Mouse (Mus musculus) cortical plate, adult 2 months (tissue): ENCODE measurements around the gene Arfgef2. TPM values are rescaled to one million over a fixed set of nuclear protein-coding genes. Genes with fewer than 3 reads are reported as not detected.
"Not testable (repeated sequence)": the region's sequence is repeated elsewhere in the genome, so short reads cannot be mapped to it uniquely, and the experiment has no call there.

Experiments
- H3K27ac ChIP-seq: fragments of 200-500 bp; 2 replicates; pipeline ENCODE4 v1.5.1; 2012; ENCODE audit warnings: low read length, control low read depth, inconsistent platforms; ENCODE audit not compliant: insufficient read depth
- H3K4me1 ChIP-seq: fragments of 200-500 bp; 2 replicates; pipeline ENCODE4 v1.6.1; 2011; ENCODE audit warnings: low read length; ENCODE audit not compliant: control insufficient read depth, insufficient read depth
- H3K4me3 ChIP-seq: fragments of 200-500 bp; 2 replicates; pipeline ENCODE4 v1.5.1; 2011; ENCODE audit warnings: mild to moderate bottlenecking, low read length, control low read depth; ENCODE audit not compliant: insufficient read depth
- CTCF ChIP-seq: fragments of 200-500 bp; IDR thresholded peaks from 2 replicates; pipeline ENCODE4 v1.5.1; 2011; ENCODE audit warnings: mild to moderate bottlenecking, control low read depth, low read length; ENCODE audit not compliant: insufficient read depth; ENCODE audit errors: extremely low read depth
- POLR2A ChIP-seq: fragments of 200-500 bp; IDR thresholded peaks from 2 replicates; pipeline ENCODE4 v1.6.1; 2011; ENCODE audit warnings: mild to moderate bottlenecking, low read length, control low read depth; ENCODE audit not compliant: insufficient read depth; ENCODE audit errors: extremely low read depth
- polyA plus RNA-seq: library from polyadenylated mRNA; depleted of rRNA; stranded (reverse); fragments of >200 nt; gene quantifications from 2 replicates; pipeline ENCODE4 v1.2.3, GENCODE M21; 2012

Gene Arfgef2
- polyA plus RNA-seq, 1 experiment: 22.9 TPM

- peak; percentile 93 for TF ChIP-seq CTCF
- TF ChIP-seq POLR2A: no peak
- Histone ChIP-seq H3K4me3 (no peak overlapping the region), H3K4me1 (peaks cover 3% of the 10 kb centered on the region; the same call in 1 of the 2 replicates)
Measured at GRCm38 (mm10) chr2:166780980-166781578, 24.3 kb upstream of the Arfgef2 start.

GRCm38 (mm10) chr2:166784376-166784775 lies 21.0 kb upstream of the Arfgef2 start:
- Histone ChIP-seq H3K4me1 (peaks cover 3% of the 10 kb centered on the region; the same call in 1 of the 2 replicates), H3K27ac (no peak overlapping the region), H3K4me3 (no peak overlapping the region)
- TF ChIP-seq CTCF: peak; percentile 41
- TF ChIP-seq POLR2A: no peak

More at GRCm38 (mm10) chr2:166780980-166781578, 24.3 kb upstream of the Arfgef2 start:
- no peak overlapping the region for H3K27ac ChIP-seq

- H3K4me1 ChIP-seq: no peaks in the 10 kb centered on the region; the same call in 1 of the 2 replicates
- peak overlapping the region; percentile 67 for H3K4me3 ChIP-seq
- H3K27ac ChIP-seq: peak overlapping the region; percentile 14
- TF ChIP-seq CTCF (no peak), POLR2A (peak; percentile 94)
Measured at GRCm38 (mm10) chr2:166786353-166787004, 18.9 kb upstream of the Arfgef2 start.

DNA sequence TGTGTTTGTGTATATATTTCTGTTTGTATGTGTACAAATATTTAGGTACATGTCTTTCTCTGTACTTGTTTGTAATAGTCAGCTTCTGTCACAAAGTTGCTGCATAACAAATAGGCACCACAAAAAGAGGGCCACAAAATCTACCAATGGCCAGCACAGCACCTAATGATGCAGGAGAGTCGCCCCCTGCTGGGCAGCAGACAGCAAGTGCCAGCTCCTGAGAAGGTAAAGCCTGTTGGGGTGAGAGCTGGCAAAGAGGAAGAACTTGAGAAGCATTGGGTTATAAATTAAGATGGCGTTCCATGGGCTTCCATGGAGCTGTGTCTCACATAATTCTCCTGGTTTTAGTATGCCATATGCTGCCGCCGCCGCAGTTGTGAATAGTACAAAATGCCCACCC lies 13.7 kb upstream of the Arfgef2 start:
- no peak overlapping the region for H3K27ac ChIP-seq
- H3K4me1 ChIP-seq: peaks cover 3% of the 10 kb centered on the region; the same call in 1 of the 2 replicates
- TF ChIP-seq CTCF: 0 out of 2 replicates have a peak, but pooled peaks have one; percentile 21
- no peak for TF ChIP-seq POLR2A
- H3K4me3 ChIP-seq: no peak overlapping the region

GRCm38 (mm10) chr2:166792355-166792754 lies 13.0 kb upstream of the Arfgef2 start, which contains the start of gene Trp53rkb:
Gene Trp53rkb (plus strand): TSS chr2:166792531.
- no peak for TF ChIP-seq POLR2A
- TF ChIP-seq CTCF: no peak
- peak within 1 kb of the TSS; percentile 40 for H3K27ac ChIP-seq
- H3K4me3 ChIP-seq: peak within 1 kb of the TSS; percentile 35
- peaks cover 3% of the 10 kb centered on the region; the same call in 1 of the 2 replicates for H3K4me1 ChIP-seq

DNA sequence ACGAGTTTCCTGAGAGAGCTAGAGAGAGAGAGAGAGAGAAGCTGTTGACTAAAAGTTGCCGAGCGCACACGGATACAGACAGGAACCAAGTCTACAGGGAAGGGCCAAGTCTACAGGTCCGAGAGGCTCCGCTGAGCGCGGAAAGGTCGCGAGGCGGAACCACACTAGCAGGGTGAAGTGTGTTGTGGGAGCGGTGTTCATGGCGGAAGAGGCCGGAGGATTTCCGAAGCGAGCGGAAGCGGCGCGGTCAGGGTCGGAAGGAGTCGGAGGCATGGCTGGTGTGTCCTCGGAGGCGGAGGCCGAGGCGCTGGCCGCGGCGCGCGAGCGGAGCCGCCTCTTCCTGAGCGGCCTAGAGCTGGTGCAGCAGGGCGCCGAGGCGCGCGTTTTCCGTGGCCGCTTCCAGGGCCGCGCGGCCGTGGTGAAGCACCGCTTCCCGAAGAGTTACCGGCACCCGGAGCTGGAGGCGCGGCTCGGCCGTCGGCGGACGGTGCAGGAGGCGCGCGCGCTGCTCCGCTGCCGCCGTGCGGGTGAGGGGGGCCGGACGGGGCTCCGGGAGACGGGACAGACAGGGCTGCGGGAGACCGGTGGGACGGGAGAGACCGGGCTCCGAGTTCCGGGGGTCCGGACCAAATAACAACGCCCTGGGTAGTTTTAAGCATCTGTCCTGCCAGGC lies 11.7 kb upstream of the Arfgef2 start:
- H3K27ac ChIP-seq: peak overlapping the region; percentile 40

DNA sequence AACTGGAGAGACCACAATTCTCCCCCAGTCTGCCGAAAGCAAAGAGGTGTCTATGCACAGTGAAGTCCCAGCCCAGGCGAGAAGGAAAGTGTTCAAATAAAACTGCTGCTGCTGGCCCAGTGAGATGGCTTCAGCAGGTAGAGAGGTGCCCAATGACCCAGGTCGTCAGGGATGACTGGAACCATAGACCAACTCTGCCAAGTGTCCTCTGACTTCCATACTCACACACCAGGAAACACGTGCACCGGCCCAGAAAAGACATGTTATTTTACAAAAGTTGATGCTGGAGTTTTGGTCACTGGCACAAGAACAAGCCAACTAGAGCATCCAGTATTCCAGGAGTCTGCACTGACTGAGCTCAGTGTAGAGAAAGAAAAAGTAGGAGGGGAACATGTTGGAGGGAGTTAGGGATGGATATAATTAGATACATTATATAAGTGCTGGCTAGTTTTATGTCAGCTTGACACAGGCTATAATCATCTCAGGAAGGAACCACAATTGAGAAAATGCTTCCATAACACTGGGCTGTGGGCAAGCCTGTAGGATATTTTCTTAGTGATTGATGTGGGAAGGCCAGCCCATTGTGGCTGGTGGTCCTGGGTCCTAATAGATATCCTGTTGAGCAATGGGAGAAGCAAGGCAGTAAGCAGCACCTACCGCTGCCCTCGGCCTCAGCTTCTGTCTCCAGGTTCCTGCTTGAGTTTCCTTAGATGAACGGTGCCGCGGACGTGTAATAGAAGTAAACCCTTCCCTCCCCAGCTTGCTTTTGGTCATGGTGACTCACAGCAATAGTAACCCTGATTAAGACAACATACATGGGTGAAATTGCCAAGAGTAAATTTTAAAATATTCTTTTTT lies 5.5 kb upstream of the Arfgef2 start:
- H3K27ac ChIP-seq: 0 out of 2 replicates have a peak overlapping the region, but pooled peaks have one; percentile 33
- no peak overlapping the region for H3K4me3 ChIP-seq
- TF ChIP-seq CTCF: no peak
- TF ChIP-seq POLR2A: 0 out of 2 replicates have a peak, but pooled peaks have one; percentile 23
- peaks cover 3% of the 10 kb centered on the region for H3K4me1 ChIP-seq

More for the DNA sequence above, 11.7 kb upstream of the Arfgef2 start:
- H3K4me1 ChIP-seq: not testable (repeated sequence)
- peak overlapping the region; percentile 35 for H3K4me3 ChIP-seq
- TF ChIP-seq POLR2A: peak; percentile 61; the same call in 1 of the 2 replicates

DNA sequence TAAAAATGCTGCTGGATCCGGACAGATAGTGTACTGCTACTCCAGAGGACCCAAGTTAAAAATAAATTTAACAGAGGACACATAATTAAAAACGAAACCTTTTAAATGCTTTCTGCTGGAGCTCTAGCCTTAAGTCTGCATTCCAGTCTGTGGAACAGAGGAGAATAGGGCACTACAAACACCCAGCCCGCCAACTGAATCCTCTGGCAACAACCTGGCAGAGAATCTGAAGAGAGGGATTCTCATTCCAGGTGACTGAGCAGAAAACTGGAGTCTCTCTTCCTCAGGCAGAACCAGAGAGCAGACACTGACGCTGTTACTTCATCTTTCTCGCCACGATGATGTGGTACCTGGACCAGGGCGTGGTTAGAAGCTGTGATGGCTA lies 4.9 kb upstream of the Arfgef2 start:
- TF ChIP-seq CTCF (no peak), POLR2A (no peak)
- Histone ChIP-seq H3K4me1 (peaks cover 3% of the 10 kb centered on the region), H3K27ac (no peak overlapping the region), H3K4me3 (no peak overlapping the region)

DNA sequence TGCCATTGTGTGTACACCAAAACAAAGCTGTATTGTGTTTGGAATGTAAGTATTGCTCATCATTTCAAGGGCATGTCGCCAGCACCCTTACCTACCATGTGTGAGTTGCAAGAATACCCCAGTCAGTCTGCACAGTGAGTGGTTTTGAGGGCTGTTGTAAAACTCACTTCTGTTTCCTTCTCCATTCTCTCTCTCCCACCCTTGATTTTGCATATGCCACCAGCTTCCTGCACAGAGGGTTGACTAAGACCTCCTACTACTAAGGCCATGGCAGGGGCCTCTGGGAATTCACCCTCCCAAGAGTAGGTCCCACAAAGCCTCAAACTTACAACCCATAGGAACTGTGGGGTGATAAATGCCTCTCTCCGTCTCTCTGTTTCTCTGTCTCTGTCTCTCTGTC lies 4.0 kb upstream of the Arfgef2 start:
- Histone ChIP-seq H3K27ac (no peak overlapping the region), H3K4me1 (peaks cover 3% of the 10 kb centered on the region), H3K4me3 (no peak overlapping the region)
- TF ChIP-seq CTCF (no peak), POLR2A (no peak)
